Mouse (Mus musculus): ENCODE data around the gene Osbpl10.

Osbpl10 gene

DNA sequence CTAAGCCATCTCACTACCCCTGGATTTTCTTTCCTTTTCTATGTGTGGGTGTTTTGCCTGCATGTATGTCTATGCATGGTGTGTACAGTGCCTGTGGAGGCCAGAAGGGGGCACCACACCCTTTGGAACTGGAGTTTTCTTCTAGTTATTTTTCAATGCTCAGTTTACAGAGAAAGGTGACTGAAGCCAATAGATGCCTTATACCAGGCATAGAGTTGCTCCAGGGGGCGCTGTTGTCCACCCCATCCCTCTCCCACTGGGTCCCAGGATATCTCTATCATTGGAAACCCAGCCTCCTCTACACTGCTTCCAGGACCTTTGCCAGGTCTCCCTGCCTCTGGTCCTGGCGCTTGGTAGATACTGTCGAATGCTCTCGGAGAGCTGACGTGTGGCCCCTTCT is 184.7 kb downstream of the Osbpl10 start:
- peak; percentile 71 for DNase-seq (ENCODE audit: low spot score)

GRCm38 (mm10) chr9:115163693-115164092 is 185.3 kb downstream of the Osbpl10 start:
- no peak for DNase-seq (ENCODE audit: low spot score)

- DNase-seq (ENCODE audit: low spot score): no peak
Observed at GRCm38 (mm10) chr9:115164351-115164750, 186.0 kb downstream of the Osbpl10 start.

- DNase-seq (ENCODE audit: low spot score): no peak
Observed at GRCm38 (mm10) chr9:115165996-115166395, 187.6 kb downstream of the Osbpl10 start.

GRCm38 (mm10) chr9:115169591-115169990 is 191.2 kb downstream of the Osbpl10 start:
- no peak for DNase-seq (ENCODE audit: low spot score)

- DNase-seq (ENCODE audit: low spot score): no peak
Observed at GRCm38 (mm10) chr9:115172096-115172495, 193.7 kb downstream of the Osbpl10 start.

DNA sequence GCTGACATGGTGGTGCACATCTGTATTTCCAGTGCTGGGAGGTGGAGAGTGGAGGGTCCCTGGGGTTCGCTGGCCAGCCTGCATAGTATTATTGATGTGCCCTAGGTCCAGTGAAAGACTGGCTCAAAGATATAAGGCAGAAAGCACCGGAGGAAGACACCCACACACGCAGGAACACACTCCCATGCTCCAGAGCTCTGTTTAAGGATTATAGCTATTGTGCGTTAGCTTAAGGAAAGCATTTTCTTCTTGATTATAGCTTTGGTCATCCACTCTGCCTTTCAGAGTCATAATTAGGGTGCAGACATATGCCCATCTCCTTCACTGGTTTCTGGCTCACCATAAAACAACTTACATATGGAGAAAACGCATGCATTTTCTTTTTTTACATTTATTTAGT is 200.8 kb downstream of the Osbpl10 start:
- no peak for DNase-seq (ENCODE audit: low spot score)

DNA sequence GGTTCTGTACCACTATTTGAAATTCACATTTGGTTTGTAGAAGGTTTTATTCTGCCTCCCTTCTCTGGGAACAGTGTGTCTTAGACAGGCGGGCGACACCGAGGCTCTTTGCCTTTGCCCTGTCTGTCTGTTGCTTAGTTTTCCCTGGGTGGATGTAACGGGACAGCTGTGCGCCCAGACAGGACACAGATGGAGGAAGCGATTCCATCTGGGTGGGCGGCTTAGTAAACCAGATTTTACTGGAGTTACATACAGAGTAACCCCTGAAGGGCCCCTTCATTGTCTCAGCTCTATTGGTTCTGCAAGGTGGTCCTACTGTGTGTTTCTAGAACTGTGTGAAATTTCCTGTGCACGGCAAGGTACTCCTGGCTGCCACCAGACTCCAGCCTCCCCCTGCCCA is 201.6 kb downstream of the Osbpl10 start:
- peak; percentile 13 for DNase-seq (ENCODE audit: low spot score)

- DNase-seq (ENCODE audit: low spot score): no peak
Observed at GRCm38 (mm10) chr9:115186402-115186801, 208.0 kb downstream of the Osbpl10 start.

- DNase-seq (ENCODE audit: low spot score): no peak
Observed at GRCm38 (mm10) chr9:115190376-115190942, 212.1 kb downstream of the Osbpl10 start.

GRCm38 (mm10) chr9:115192890-115193289 is 214.5 kb downstream of the Osbpl10 start:
- no peak for DNase-seq (ENCODE audit: low spot score)

- no peak for DNase-seq (ENCODE audit: low spot score)
Observed at GRCm38 (mm10) chr9:115197082-115197481, 218.7 kb downstream of the Osbpl10 start.

- no peak for DNase-seq (ENCODE audit: low spot score)
Observed at GRCm38 (mm10) chr9:115200166-115200862, 221.9 kb downstream of the Osbpl10 start.

- DNase-seq (ENCODE audit: low spot score): no peak
Observed at GRCm38 (mm10) chr9:115201264-115201663, 222.9 kb downstream of the Osbpl10 start.

- DNase-seq (ENCODE audit: low spot score): no peak
Observed at GRCm38 (mm10) chr9:115203136-115203535, 224.8 kb downstream of the Osbpl10 start.

GRCm38 (mm10) chr9:115205491-115205890 is 227.1 kb downstream of the Osbpl10 start:
- peak; percentile 44 for DNase-seq (ENCODE audit: low spot score)

DNA sequence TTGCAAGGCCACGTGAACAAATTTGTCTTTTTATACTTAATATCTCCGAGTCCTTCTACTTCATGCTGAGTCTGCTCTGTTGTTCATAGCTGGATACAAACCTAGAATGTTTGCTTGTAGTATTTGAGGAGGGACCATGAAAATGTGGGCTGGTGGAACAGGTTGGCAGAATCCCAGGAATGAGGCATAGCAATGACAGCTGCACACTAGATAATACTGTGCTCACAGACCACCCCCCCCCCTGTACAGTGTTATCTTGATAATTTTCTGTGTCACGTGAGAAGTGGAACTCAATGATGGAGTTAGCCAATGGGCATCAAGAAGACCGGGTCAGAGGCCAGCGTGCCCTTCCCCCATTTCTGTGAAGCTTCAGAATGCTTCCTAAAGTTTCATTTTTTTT is 227.8 kb downstream of the Osbpl10 start:
- no peak for DNase-seq (ENCODE audit: low spot score)

- no peak for DNase-seq (ENCODE audit: low spot score)
Observed at GRCm38 (mm10) chr9:115209737-115210136, 231.4 kb downstream of the Osbpl10 start.

DNA sequence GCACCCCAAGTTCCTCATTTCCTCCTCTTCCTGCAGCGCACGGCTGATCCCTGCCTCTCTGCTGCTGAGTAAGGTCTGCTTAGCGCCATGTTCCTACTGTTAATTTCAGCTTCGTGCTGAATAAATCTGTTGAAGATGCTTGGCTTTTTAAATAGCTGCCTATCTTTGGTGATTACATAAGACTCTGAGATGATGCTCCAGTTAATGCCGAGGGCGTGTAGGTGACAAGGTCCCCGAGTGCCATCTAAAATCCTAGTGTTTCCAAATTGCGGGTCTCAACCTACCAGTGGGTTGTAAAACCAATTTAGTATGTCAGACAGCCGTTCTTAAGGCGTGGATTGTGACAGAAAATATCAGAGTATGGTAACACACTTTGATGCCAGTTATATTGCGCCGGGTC is 232.2 kb downstream of the Osbpl10 start:
- DNase-seq (ENCODE audit: low spot score): no peak

DNA sequence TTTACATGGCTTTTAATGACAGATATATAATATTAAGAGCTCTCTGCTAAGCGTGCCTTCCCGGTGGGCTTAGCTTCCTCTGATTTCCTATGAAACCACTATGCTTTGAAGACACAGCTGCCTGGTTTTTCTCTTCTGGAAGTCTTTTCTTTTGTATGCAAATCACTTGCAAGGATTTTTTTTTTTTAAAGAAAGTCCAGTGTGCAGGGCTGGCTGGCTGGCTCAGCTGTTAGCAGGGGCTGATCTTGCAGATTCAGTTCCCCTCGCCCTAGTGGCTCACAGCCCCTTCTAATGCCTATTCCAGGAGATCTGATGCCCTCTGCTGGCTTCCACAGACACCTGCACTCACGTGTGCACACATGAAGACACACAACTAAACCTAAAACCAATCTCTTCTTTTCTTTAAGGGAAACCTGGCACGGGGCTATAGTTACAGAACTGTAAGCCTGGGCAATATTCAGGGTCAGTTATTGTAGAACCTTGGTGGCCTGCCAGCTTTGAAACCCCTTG is 235.4 kb downstream of the Osbpl10 start:
- no peak for DNase-seq (ENCODE audit: low spot score)

DNA sequence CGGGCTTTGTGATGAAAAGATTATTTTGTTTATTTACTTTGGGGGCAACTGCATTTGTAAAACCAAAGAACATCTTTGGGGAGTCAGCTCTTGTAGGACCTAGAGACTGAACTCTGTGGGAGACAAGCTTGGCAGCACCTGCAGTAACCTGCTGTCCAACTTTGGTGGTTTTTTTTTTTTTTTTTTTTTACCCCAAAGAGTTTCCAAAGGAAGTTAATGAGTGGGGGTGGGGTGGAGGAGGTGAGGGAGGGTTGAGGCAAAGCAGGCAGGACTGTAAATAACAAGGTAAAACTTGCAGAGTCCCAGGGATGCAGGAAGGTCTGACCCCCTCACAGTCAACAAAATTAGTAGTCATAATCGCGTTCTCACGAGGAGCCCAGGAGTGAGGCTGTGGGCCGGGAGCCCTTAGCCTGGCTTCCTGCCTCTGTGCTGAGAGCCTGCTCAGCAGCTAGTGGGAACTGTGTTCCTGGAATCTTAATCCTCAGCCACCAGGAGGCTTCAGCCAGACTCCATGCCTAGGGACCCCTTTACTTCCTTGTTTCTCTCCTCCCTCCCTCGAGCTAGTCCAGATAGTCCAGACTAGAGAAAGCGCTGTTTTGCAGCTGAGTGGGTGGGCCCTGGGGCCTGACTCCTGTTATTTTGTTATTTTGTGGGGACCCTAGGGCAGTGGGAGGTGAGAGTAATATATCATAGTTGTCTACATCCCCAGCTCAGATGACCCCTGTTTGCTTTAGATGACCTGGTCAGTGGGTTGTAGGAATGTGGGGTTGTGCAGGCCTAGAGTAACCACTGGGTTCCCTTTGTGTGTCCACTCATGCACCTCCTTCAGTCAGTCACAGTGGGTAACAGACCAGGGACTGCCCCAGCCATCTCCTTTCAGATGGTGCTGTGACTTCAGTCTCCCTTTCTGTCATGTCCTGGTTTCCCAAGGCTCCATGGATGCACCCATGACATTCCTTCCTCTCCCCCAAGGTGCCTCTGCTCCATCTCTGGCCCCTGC is 236.5 kb downstream of the Osbpl10 start:
- peak; percentile 39 for DNase-seq (ENCODE audit: low spot score)

Measured in embryo, embryonic 10 days (tissue).